Mouse (Mus musculus) limb, embryonic 12.5 days (tissue): ENCODE measurements around the gene A830018L16Rik. TPM values are rescaled to one million over a fixed set of nuclear protein-coding genes. Genes with fewer than 3 reads are reported as not detected.

ENCODE experiments used
- ATAC-seq: fragments of 200-750 bp; cut with Nextera tagmentation; 2 replicates; pipeline ENCODE4 v1.8.0; 2017; ENCODE audit warnings: low read depth, moderate TSS enrichment; ENCODE audit not compliant: insufficient number of reproducible peaks, insufficient read depth, low FRiP score, low TSS enrichment
- H3K27ac ChIP-seq: fragments of 300-500 bp; sonication (generic); 2 replicates; pipeline ENCODE4 v1.5.1; 2016; ENCODE audit warnings: mild to moderate bottlenecking, moderate library complexity
- H3K27me3 ChIP-seq: fragments of 300-500 bp; sonication (generic); 2 replicates; pipeline ENCODE4 v1.6.1; 2016; ENCODE audit warnings: mild to moderate bottlenecking, moderate library complexity
- H3K36me3 ChIP-seq: fragments of 300-500 bp; sonication (generic); 2 replicates; pipeline ENCODE4 v1.6.1; 2016; ENCODE audit warnings: mild to moderate bottlenecking, moderate library complexity
- H3K4me1 ChIP-seq: fragments of 300-500 bp; sonication (generic); replicated peaks from 2 replicates; pipeline ENCODE4 v1.6.1; 2016
- H3K4me2 ChIP-seq: fragments of 300-500 bp; sonication (generic); 2 replicates; pipeline ENCODE4 v1.6.1; 2016; ENCODE audit warnings: mild to moderate bottlenecking, moderate library complexity
- H3K4me3 ChIP-seq: fragments of 300-500 bp; sonication (generic); replicated peaks from 2 replicates; pipeline ENCODE4 v1.5.1; 2016; ENCODE audit warnings: mild to moderate bottlenecking
- H3K9ac ChIP-seq: fragments of 300-500 bp; sonication (generic); replicated peaks from 2 replicates; pipeline ENCODE4 v1.6.1; 2016; ENCODE audit warnings: mild to moderate bottlenecking, moderate library complexity
- H3K9me3 ChIP-seq: fragments of 300-500 bp; sonication (generic); 2 replicates; pipeline ENCODE4 v1.6.1; 2016; ENCODE audit warnings: mild to moderate bottlenecking, moderate library complexity
- WGBS: fragments of 180-500 bp; shearing (Covaris S2); methylation state at CpG from one replicate; pipeline ENCODE4 v1.1.7; 2016; 5-methylcytosine and 5-hydroxymethylcytosine counted together
- polyA plus RNA-seq: library from polyadenylated mRNA; unstranded; fragments of >200 nt; fragmentation: Nextera tagmentation; extraction: Ambion mirVana; gene quantifications from 2 replicates; pipeline ENCODE4 v1.2.1, GENCODE M21; 2016

A830018L16Rik gene
- polyA plus RNA-seq, 1 experiment from 2014 or later, result 2.3 TPM

DNA sequence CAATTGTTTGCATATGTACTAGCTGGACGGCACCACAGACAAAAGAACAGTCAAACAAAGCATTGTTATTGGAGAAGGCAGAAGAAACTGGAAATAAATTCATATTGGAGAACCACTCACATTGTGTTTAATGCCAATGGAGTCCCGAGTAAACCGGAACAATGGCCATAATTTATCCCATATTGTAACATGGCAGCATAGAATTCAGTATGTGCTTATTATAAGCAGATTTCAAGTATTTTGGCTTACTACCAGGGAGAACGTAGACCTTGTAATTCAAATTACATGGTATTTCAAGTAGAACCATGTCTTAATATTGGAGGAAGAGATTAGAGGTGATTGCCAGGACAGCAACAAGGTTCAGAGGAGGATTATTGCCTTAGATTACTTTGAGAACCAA is 458.9 kb downstream of the A830018L16Rik start:
- Histone ChIP-seq H3K9ac (no peak overlapping the region), H3K4me3 (no peak overlapping the region), H3K4me2 (no peak overlapping the region), H3K36me3 (no peaks in the 10 kb centered on the region), H3K27ac (no peak overlapping the region), H3K27me3 (no peaks in the 10 kb centered on the region), H3K9me3 (no peaks in the 10 kb centered on the region), H3K4me1 (no peaks in the 10 kb centered on the region)
- WGBS, result 82% methylated on average over 4 of the region's 4 CpGs
- no peak for ATAC-seq

GRCm38 (mm10) chr1:11873573-11873972 is 459.7 kb downstream of the A830018L16Rik start:
- Histone ChIP-seq H3K9me3 (no peaks in the 10 kb centered on the region), H3K4me3 (no peak overlapping the region), H3K27ac (no peak overlapping the region), H3K4me2 (no peak overlapping the region), H3K27me3 (no peaks in the 10 kb centered on the region), H3K36me3 (no peaks in the 10 kb centered on the region), H3K9ac (no peak overlapping the region), H3K4me1 (no peaks in the 10 kb centered on the region)
- no peak for ATAC-seq
- WGBS, result 83% methylated on average over 1 of the region's 1 CpGs

GRCm38 (mm10) chr1:11881706-11882105 is 467.8 kb downstream of the A830018L16Rik start:
- no peaks in the 10 kb centered on the region for H3K36me3 ChIP-seq
- WGBS, result 20% methylated on average over 2 of the region's 2 CpGs
- ATAC-seq, result no peak

GRCm38 (mm10) chr1:11895715-11896114 is 481.8 kb downstream of the A830018L16Rik start:
- Histone ChIP-seq H3K36me3 (no peaks in the 10 kb centered on the region), H3K4me3 (no peak overlapping the region), H3K4me2 (no peak overlapping the region), H3K9ac (no peak overlapping the region), H3K27me3 (no peaks in the 10 kb centered on the region), H3K9me3 (no peaks in the 10 kb centered on the region), H3K27ac (no peak overlapping the region), H3K4me1 (no peaks in the 10 kb centered on the region)
- 69% methylated on average over 3 of the region's 3 CpGs for WGBS
- ATAC-seq, result no peak

More at GRCm38 (mm10) chr1:11881706-11882105, 467.8 kb downstream of the A830018L16Rik start:
- Histone ChIP-seq H3K27ac (no peak overlapping the region), H3K27me3 (no peaks in the 10 kb centered on the region), H3K9ac (no peak overlapping the region), H3K4me2 (no peak overlapping the region), H3K4me3 (no peak overlapping the region), H3K9me3 (no peaks in the 10 kb centered on the region), H3K4me1 (no peaks in the 10 kb centered on the region)

DNA sequence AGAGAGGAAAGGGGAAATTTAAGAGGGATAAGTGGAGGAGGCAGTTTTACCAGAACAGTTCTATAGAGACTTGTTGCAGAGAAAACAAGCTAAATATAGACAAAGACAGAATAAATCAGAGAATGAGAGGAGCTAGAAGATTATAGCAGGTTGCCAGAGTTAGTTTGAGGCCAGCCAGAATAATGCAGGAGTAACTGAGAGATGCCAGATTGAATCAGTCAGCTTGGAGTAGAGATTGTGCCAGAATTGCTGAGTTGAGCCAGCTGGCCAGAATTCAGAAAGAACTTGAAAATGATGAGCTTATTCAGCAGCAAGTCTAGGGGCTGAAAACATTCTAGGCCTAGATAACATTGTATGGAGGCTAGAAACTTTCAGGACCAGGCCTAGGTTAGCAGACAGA is 502.0 kb downstream of the A830018L16Rik start:
- Histone ChIP-seq H3K4me2 (no peak overlapping the region), H3K4me1 (no peaks in the 10 kb centered on the region), H3K9ac (no peak overlapping the region), H3K4me3 (no peak overlapping the region), H3K27me3 (no peaks in the 10 kb centered on the region), H3K36me3 (no peaks in the 10 kb centered on the region), H3K9me3 (0 out of 2 replicates have a peak, but pooled peaks cover 6% of the 10 kb centered on the region), H3K27ac (no peak overlapping the region)
- ATAC-seq, result no peak

DNA sequence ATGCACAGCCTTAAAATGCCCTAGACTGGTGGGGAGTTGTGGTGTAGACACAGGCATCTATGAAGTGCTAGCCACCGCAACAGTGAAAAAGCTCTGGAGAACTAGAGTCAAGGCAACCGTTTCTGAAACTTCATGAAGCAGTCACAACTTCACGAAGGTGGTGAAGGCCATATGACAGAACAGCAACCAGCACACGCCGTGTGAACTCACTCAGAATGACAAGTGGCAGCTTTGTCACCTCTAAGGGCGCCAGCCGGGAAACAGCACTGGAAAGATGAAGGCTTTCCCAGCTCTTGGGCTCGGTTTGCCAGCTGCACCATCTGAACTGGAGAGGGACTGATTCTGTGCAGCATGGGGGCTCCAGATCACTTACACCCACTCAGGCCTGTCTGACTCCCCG is 523.1 kb downstream of the A830018L16Rik start:
- H3K4me2 ChIP-seq, result no peak overlapping the region
- ATAC-seq, result no peak
- H3K9me3 ChIP-seq, result no peaks in the 10 kb centered on the region
- no peaks in the 10 kb centered on the region for H3K36me3 ChIP-seq
- WGBS, result 65% methylated on average over 9 of the region's 9 CpGs
- H3K27me3 ChIP-seq, result no peaks in the 10 kb centered on the region
- H3K27ac ChIP-seq, result no peak overlapping the region
- no peak overlapping the region for H3K9ac ChIP-seq
- H3K4me1 ChIP-seq, result no peaks in the 10 kb centered on the region
- no peak overlapping the region for H3K4me3 ChIP-seq

GRCm38 (mm10) chr1:11959421-11960206 is 545.7 kb downstream of the A830018L16Rik start:
- no peaks in the 10 kb centered on the region for H3K4me1 ChIP-seq
- no peaks in the 10 kb centered on the region for H3K36me3 ChIP-seq
- no peaks in the 10 kb centered on the region for H3K9me3 ChIP-seq
- H3K27ac ChIP-seq, result no peak overlapping the region
- no peak overlapping the region for H3K4me2 ChIP-seq
- no peak overlapping the region for H3K4me3 ChIP-seq
- H3K9ac ChIP-seq, result no peak overlapping the region
- WGBS, result 88% methylated on average over 2 of the region's 2 CpGs
- no peak for ATAC-seq
- H3K27me3 ChIP-seq, result no peaks in the 10 kb centered on the region

GRCm38 (mm10) chr1:11982590-11983136 is 568.8 kb downstream of the A830018L16Rik start:
- WGBS, result 82% methylated on average over 4 of the region's 4 CpGs
- no peaks in the 10 kb centered on the region for H3K9me3 ChIP-seq
- no peak for ATAC-seq
- H3K9ac ChIP-seq, result no peak overlapping the region
- H3K4me2 ChIP-seq, result no peak overlapping the region
- H3K4me3 ChIP-seq, result no peak overlapping the region
- H3K27me3 ChIP-seq, result no peaks in the 10 kb centered on the region
- H3K4me1 ChIP-seq, result no peaks in the 10 kb centered on the region
- H3K36me3 ChIP-seq, result no peaks in the 10 kb centered on the region
- H3K27ac ChIP-seq, result no peak overlapping the region

DNA sequence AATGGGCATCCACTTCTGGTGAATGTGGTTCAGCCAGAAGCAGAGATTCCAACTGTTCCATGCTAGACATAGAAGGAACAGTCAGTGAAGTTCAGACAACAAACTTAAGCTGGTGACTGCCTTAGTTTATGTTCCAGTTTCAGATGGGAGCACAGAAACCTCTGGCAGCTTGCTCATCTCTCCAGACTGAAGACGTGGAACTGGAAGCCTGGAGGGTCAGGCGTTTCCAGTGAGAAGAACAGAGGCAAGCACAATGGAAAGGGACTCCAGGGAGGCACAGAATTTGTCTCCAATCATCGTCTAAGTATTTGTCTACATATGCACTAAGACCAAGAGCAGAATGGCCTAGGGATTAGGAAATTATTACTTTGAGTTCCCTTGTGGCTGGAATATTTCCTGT is 576.1 kb downstream of the A830018L16Rik start:
- Histone ChIP-seq H3K4me3 (no peak overlapping the region), H3K27ac (no peak overlapping the region), H3K4me1 (0 out of 2 replicates have a peak, but pooled peaks cover 3% of the 10 kb centered on the region), H3K4me2 (no peak overlapping the region), H3K27me3 (no peaks in the 10 kb centered on the region), H3K9ac (no peak overlapping the region), H3K36me3 (no peaks in the 10 kb centered on the region), H3K9me3 (no peaks in the 10 kb centered on the region)
- no peak for ATAC-seq
- WGBS, result 63% methylated on average over 3 of the region's 3 CpGs

GRCm38 (mm10) chr1:11996297-11996878 is 582.5 kb downstream of the A830018L16Rik start:
- H3K27ac ChIP-seq, result peak overlapping the region; percentile 23; the same call in 1 of the 2 replicates
- no peak for ATAC-seq

GRCm38 (mm10) chr1:11997574-11997973 is 583.7 kb downstream of the A830018L16Rik start:
- H3K9me3 ChIP-seq, result no peaks in the 10 kb centered on the region
- H3K4me3 ChIP-seq, result no peak overlapping the region
- no peak overlapping the region for H3K4me2 ChIP-seq
- H3K36me3 ChIP-seq, result no peaks in the 10 kb centered on the region
- no peaks in the 10 kb centered on the region for H3K27me3 ChIP-seq
- no peak overlapping the region for H3K27ac ChIP-seq
- no peak overlapping the region for H3K9ac ChIP-seq
- H3K4me1 ChIP-seq, result peaks cover 18% of the 10 kb centered on the region
- ATAC-seq, result no peak
- WGBS, result 75% methylated on average over 2 of the region's 2 CpGs

More at GRCm38 (mm10) chr1:11996297-11996878, 582.5 kb downstream of the A830018L16Rik start:
- no peak overlapping the region for H3K9ac ChIP-seq
- no peaks in the 10 kb centered on the region for H3K36me3 ChIP-seq
- 31% methylated on average over 2 of the region's 2 CpGs for WGBS
- no peaks in the 10 kb centered on the region for H3K9me3 ChIP-seq
- peaks cover 18% of the 10 kb centered on the region for H3K4me1 ChIP-seq
- H3K27me3 ChIP-seq, result no peaks in the 10 kb centered on the region
- H3K4me3 ChIP-seq, result no peak overlapping the region
- no peak overlapping the region for H3K4me2 ChIP-seq
